Mouse (Mus musculus): ENCODE data around the gene Il34.

- TF ChIP-seq CTCF (IDR thresholded peaks at IDR 0.05; ENCODE audit: control insufficient read depth, insufficient read depth, insufficient read length) (no peak), MYOD1 (IDR thresholded peaks at IDR 0.05; ENCODE audit: control insufficient read depth, insufficient read length, low read depth) (no peak), MAX (IDR thresholded peaks at IDR 0.05) (no peak), USF1 (IDR thresholded peaks at IDR 0.05; ENCODE audit: low read depth) (no peak), FOSL1 (IDR thresholded peaks at IDR 0.05; ENCODE audit: insufficient read depth, low read length, poor library complexity, severe bottlenecking) (no peak)
These were observed 90.8 kb downstream of the Il34 start for GRCm38 (mm10) chr8:110714827-110715519.
